In genomic region chr1:178840311-178840710, GRCm38 (mm10) we compare ENCODE assay signal across 27 mouse cellular contexts.
DNase-seq lines count a peak whose midpoint lies in the region; ATAC-seq and TF ChIP-seq lines count a peak whose summit lies in the region.
"Had no signal": no experiment of that assay in that cellular context is flagged by ENCODE, and none has a peak within 500 bp of the region (broad histone marks: within the 10 kb centered on the region; RNA-seq: fewer than 3 reads in every experiment).

No protein-coding gene starts in this region.

- 19% methylated on average over 7 of the region's 7 CpGs for WGBS in heart, adult 2 months
- 34% methylated on average over 7 of the region's 7 CpGs for WGBS in heart, embryonic 13.5 days

- H3K79me2 ChIP-seq in heart, adult 2 months (replicated peaks; ENCODE audit: control insufficient read depth, insufficient read depth, low read length), result no peaks in the 10 kb centered on the region

- H3K36me3 ChIP-seq in heart, adult 2 months (ENCODE audit: control insufficient read depth, insufficient read depth, low read length), result no peaks in the 10 kb centered on the region
- no peaks in the 10 kb centered on the region for H3K36me3 ChIP-seq in heart, embryonic 13.5 days
- H3K36me3 ChIP-seq: hindbrain, embryonic 15.5 days; limb, embryonic 12.5 days; midbrain, embryonic 15.5 days; neural tube, embryonic 13.5 days; stomach, embryonic 15.5 days had no signal

- TF ChIP-seq EP300 in heart, adult 2 months (IDR thresholded peaks at IDR 0.05; ENCODE audit: insufficient read depth, low read depth, low read length), result peak; percentile 53; the same call in 1 of the 2 replicates

- no peak overlapping the region for H3K4me3 ChIP-seq in heart, adult 2 months
- no peak overlapping the region for H3K4me3 ChIP-seq in heart, embryonic 13.5 days
- H3K4me3 ChIP-seq: hindbrain, embryonic 15.5 days; layer of hippocampus, adult 2 months; limb, embryonic 12.5 days; megakaryocyte, embryonic 14.5 days; midbrain, embryonic 15.5 days; myocyte; neural tube, embryonic 13.5 days; stomach, embryonic 15.5 days had no signal

- ATAC-seq in heart, embryonic 13.5 days (ENCODE audit: extremely low read depth, insufficient number of reproducible peaks, low FRiP score, low TSS enrichment), result no peak
- peak; percentile 78 to 87 for ATAC-seq in hematopoietic stem cell, adult 5-6 weeks (replicated peaks in 1 of 2; ENCODE audit: insufficient read depth in 1 of 2, low FRiP score in 2 of 2, low TSS enrichment in 1 of 2, low read depth in 1 of 2, poor library complexity in 2 of 2, severe bottlenecking in 2 of 2)
- ATAC-seq: forebrain, postnatal 0 days; liver, postnatal 0 days; midbrain, embryonic 15.5 days had no signal

- H3K9ac ChIP-seq in heart, adult 2 months (ENCODE audit: low read depth, low read length), result no peak overlapping the region
- H3K9ac ChIP-seq in heart, embryonic 13.5 days, result no peak overlapping the region
- H3K9ac ChIP-seq: forebrain, postnatal 0 days; hindbrain, embryonic 15.5 days; limb, embryonic 12.5 days; liver, postnatal 0 days; midbrain, embryonic 15.5 days; neural tube, embryonic 13.5 days; stomach, embryonic 15.5 days had no signal

- peak in 1 of 2 experiments; percentile 26 for DNase-seq in heart, adult 2 months
- DNase-seq in heart, postnatal 25 days (ENCODE audit: low spot score), result no peak
- DNase-seq in MEL-GATA-1-ER (ENCODE audit: extremely low read depth, low read depth), result peak; percentile 59
- no peak for DNase-seq in left cerebral cortex, adult 11 months (ENCODE audit: low spot score)
- DNase-seq in spleen, postnatal 10 days (ENCODE audit: low spot score in 2 of 2), result no peak
- DNase-seq in kidney, adult 9 months, result no peak
- DNase-seq: adrenal gland, adult 2 months; cerebellum, adult 11-12 months; cerebellum, postnatal 10 days; forebrain, postnatal 0 days; gastrocnemius, postnatal 25 days; kidney, adult 8-10 months; kidney, postnatal 14 days; liver, postnatal 0 days; right cerebral cortex, postnatal 4 days; thymus, postnatal 36 days had no signal

- no peaks in the 10 kb centered on the region for H3K27me3 ChIP-seq in heart, adult 2 months (ENCODE audit: control insufficient read depth, insufficient read depth, low read length)
- H3K27me3 ChIP-seq in heart, embryonic 13.5 days (replicated peaks), result no peaks in the 10 kb centered on the region
- H3K27me3 ChIP-seq: hindbrain, embryonic 15.5 days; limb, embryonic 12.5 days; megakaryocyte, embryonic 14.5 days; midbrain, embryonic 15.5 days; neural tube, embryonic 13.5 days; stomach, embryonic 15.5 days had no signal

- no peaks in the 10 kb centered on the region for H3K4me1 ChIP-seq in heart, adult 2 months (ENCODE audit: control insufficient read depth, insufficient read depth, low read length)
- H3K4me1 ChIP-seq in heart, embryonic 13.5 days, result peaks cover 34% of the 10 kb centered on the region
- H3K4me1 ChIP-seq: megakaryocyte, embryonic 14.5 days; midbrain, embryonic 15.5 days; stomach, embryonic 15.5 days had no signal

- no peaks in the 10 kb centered on the region for H3K9me3 ChIP-seq in heart, embryonic 13.5 days
- H3K9me3 ChIP-seq: hindbrain, embryonic 15.5 days; limb, embryonic 12.5 days; megakaryocyte, embryonic 14.5 days; midbrain, embryonic 15.5 days; neural tube, embryonic 13.5 days; stomach, embryonic 15.5 days had no signal

- no peak for TF ChIP-seq CTCF in heart, adult 2 months (IDR thresholded peaks at IDR 0.05)

- intact Hi-C loops in heart, adult 2 months (cut with DNase I), result loop anchor here (5.0 kb wide), 1 partner anchor 128 kb away; no protein-coding TSS in a partner anchor
- intact Hi-C loops in heart, postnatal 25 days (cut with DNase I), result no loop called here

- no peak overlapping the region for H3K4me2 ChIP-seq in heart, embryonic 13.5 days
- H3K4me2 ChIP-seq: hindbrain, embryonic 15.5 days; limb, embryonic 12.5 days; liver, embryonic 11.5 days; midbrain, embryonic 15.5 days; neural tube, embryonic 13.5 days; stomach, embryonic 15.5 days had no signal

- H3K27ac ChIP-seq in heart, adult 2 months, result no peak overlapping the region
- H3K27ac ChIP-seq in heart, embryonic 13.5 days (replicated peaks), result 0 out of 2 replicates have a peak overlapping the region, but pooled peaks have one; percentile 9
- H3K27ac ChIP-seq: layer of hippocampus, adult 2 months; limb, embryonic 12.5 days; midbrain, embryonic 15.5 days; neural tube, embryonic 13.5 days; stomach, embryonic 15.5 days had no signal

- no peak for TF ChIP-seq POLR2A in heart, adult 2 months (IDR thresholded peaks at IDR 0.05; ENCODE audit: insufficient read depth, low read depth, low read length)
